Mouse (Mus musculus) NIH3T3 (cell line): ENCODE measurements at regions not wholly inside any gene's neighbourhood (a gene's known extent, or its start where the extent isn't known, plus 50 kb on each side); places are given as distances from the start of the nearest gene placed in this dataset.
"Not testable (repeated sequence)": the region's sequence is repeated elsewhere in the genome, so short reads cannot be mapped to it uniquely, and the experiment has no call there.

Source experiments
- DNase-seq: peaks from one replicate; pipeline ENCODE4 v3.0.0-alpha.2; 2012; ENCODE audit warnings: low read depth

GRCm38 (mm10) chr3:7811301-7811700 is 1191.1 kb upstream of the 1700008P02Rik start:
- not testable (repeated sequence) for DNase-seq

GRCm38 (mm10) chr3:7805121-7805520 is 1184.9 kb upstream of the 1700008P02Rik start:
- DNase-seq, result not testable (repeated sequence)

- no peak for DNase-seq
Observed at GRCm38 (mm10) chr3:7804209-7804608, 1184.0 kb upstream of the 1700008P02Rik start.

GRCm38 (mm10) chr3:7799486-7799885 is 1179.2 kb upstream of the 1700008P02Rik start:
- DNase-seq, result no peak

- DNase-seq, result no peak
Observed at GRCm38 (mm10) chr3:7787665-7788064, 1167.4 kb upstream of the 1700008P02Rik start.

- DNase-seq, result no peak
Observed at GRCm38 (mm10) chr3:7785096-7785495, 1164.9 kb upstream of the 1700008P02Rik start.

GRCm38 (mm10) chr3:7755445-7755844 is 1135.2 kb upstream of the 1700008P02Rik start:
- DNase-seq, result peak; percentile 3

DNA sequence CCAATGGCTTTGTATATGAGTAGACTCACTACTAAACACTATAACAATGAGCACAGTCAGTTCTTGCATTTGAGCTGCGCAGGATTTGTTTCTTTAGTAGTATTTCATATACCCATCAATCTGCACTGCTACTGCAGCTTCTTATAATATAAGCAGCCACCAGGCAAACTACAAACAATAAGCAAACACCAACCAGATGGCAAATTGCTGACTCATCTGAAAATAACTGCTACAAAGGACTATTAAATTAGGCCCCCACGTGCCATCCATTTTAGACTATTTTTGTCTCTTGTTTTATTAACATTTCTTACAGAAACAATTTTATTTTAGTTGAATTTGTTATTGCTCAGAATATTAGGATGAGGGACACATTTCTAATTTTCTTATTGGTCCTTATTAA is 1093.5 kb upstream of the 1700008P02Rik start:
- DNase-seq, result no peak

GRCm38 (mm10) chr3:7713130-7713529 is 1092.9 kb upstream of the 1700008P02Rik start:
- no peak for DNase-seq

DNA sequence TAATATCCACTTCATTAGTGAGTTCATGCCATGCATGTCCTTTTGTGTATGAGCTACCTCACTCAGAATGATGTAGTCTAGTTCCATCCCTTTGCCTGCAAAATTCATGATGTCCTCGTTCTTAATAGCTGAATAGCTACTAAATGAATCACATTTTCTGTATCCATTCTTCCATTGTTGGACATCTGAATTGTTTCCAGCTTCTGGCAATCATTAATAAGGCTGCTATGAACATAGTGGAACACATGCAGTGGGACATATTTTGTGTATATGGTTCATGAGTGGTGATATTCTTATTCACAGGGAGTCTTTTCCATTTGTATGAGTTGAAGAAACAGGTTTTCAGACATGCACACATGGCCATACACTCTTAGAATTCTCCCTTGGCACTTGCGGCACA is 1092.2 kb upstream of the 1700008P02Rik start:
- no peak for DNase-seq

DNA sequence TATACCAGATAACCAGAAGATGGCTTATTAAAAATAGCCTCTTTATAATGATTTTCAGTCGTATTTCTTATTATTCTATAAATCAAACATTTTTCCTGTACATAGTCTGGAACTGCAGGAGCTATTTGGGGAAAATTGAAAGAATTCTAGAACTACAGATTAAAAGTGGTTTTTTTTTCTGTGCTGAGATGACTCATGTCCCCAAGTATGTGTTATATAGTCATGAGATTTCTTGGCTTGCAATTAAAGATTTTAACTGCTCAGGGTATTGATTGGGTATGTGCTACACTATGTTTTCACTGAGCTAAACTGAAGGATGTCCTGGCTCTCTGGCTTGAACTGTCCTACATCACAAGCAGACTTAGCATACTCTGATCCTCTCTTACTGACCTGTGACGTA is 1088.4 kb upstream of the 1700008P02Rik start:
- DNase-seq, result no peak

DNA sequence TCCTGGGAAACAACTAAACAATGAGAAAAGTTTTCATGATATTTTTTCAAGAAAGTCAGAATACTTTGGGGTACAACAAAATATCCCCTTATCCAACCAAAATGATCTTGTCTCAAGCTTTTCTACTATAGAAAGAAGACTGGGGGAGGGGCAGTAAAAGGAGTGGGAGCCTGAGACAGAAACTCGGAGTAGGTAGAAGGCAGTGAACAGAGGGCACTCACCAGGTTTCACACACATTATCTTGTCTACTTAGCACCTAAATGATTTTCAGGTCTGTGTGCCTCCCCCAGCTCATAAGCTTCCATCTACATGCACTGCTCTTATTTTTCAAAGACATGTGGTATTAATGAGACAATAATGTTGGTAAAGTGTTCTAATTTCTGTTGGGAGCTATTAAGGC is 1063.3 kb upstream of the 1700008P02Rik start:
- DNase-seq, result no peak

GRCm38 (mm10) chr3:7682816-7683215 is 1062.6 kb upstream of the 1700008P02Rik start:
- not testable (repeated sequence) for DNase-seq

DNA sequence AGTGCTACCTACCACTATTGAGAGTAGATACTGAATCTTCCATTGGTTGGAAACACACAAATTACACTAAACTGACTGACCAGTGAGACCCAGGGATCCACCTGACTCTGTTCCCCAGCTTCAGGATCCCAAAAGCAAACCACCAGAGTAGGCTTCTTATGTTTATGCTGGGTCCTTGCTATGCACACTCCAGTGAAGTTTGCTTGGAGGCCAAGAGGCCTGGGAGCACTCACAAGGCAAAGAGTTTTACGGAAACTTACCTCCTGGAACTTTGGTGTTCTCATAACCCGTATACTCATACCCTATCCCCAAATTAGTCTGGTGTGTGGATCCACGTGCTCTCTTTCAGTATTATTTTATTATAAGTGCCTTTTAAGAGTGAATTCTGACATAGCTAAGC is 1062.1 kb upstream of the 1700008P02Rik start:
- no peak for DNase-seq

DNA sequence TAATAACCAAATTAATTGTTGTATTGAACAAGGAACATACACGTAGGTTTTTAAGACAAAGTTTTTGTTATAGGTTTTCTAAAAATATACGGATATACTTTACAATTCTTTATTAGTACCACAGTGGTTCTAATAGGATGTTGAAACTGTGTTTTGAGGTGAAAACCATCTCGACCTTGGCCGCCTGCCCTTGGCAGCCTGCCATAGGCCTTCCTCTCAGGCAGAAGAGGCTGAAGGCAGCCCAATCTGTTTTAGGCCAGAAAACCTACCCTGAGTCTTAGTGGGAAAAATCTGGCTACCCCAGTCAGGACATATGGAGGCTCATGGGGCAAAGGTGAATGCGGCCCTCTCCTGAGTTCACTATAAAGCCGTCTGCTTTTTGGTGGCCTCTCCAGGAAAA is 1049.7 kb upstream of the 1700008P02Rik start:
- DNase-seq, result no peak

GRCm38 (mm10) chr3:7667851-7668250 is 1047.6 kb upstream of the 1700008P02Rik start:
- DNase-seq, result not testable (repeated sequence)

GRCm38 (mm10) chr3:7666391-7667142 is 1046.3 kb upstream of the 1700008P02Rik start:
- not testable (repeated sequence) for DNase-seq
